Mouse (Mus musculus): Measurements from ENCODE around the gene Clic4. TPM values are rescaled to one million over a fixed set of nuclear protein-coding genes. Genes with fewer than 3 reads are reported as not detected.

The Clic4 gene
- polyA plus RNA-seq, 1 experiment, result 34.8 TPM

GRCm38 (mm10) chr4:135177568-135177967 lies 95.0 kb downstream of the Clic4 start:
- Histone ChIP-seq H3K4me1 (ENCODE audit: control insufficient read depth, insufficient read depth, low read length) (no peaks in the 10 kb centered on the region; the same call in 1 of the 2 replicates), H3K4me3 (replicated peaks; ENCODE audit: control insufficient read depth, low read depth, low read length) (no peak overlapping the region), H3K27ac (ENCODE audit: control insufficient read depth, insufficient read depth, low read depth, low read length, poor library complexity) (no peak overlapping the region)
- no peak for TF ChIP-seq CTCF (IDR thresholded peaks at IDR 0.05; ENCODE audit: control insufficient read depth, insufficient read depth, low read length)
- TF ChIP-seq POLR2A (IDR thresholded peaks at IDR 0.05; ENCODE audit: borderline replicate concordance, control insufficient read depth, low read depth, low read length), result no peak

GRCm38 (mm10) chr4:135175406-135176120 lies 97.1 kb downstream of the Clic4 start:
- no peak for TF ChIP-seq POLR2A (IDR thresholded peaks at IDR 0.05; ENCODE audit: borderline replicate concordance, control insufficient read depth, low read depth, low read length)
- TF ChIP-seq CTCF (IDR thresholded peaks at IDR 0.05; ENCODE audit: control insufficient read depth, insufficient read depth, low read length), result no peak
- H3K4me1 ChIP-seq (ENCODE audit: control insufficient read depth, insufficient read depth, low read length), result no peaks in the 10 kb centered on the region; the same call in 1 of the 2 replicates
- 86% methylated on average over 38 of the region's 38 CpGs for WGBS
- no peak overlapping the region for H3K4me3 ChIP-seq (replicated peaks; ENCODE audit: control insufficient read depth, low read depth, low read length)
- H3K27ac ChIP-seq (ENCODE audit: control insufficient read depth, insufficient read depth, low read depth, low read length, poor library complexity), result no peak overlapping the region

GRCm38 (mm10) chr4:135171304-135171875 lies 101.2 kb downstream of the Clic4 start:
- H3K27ac ChIP-seq (ENCODE audit: control insufficient read depth, insufficient read depth, low read depth, low read length, poor library complexity), result no peak overlapping the region
- 72% methylated on average over 12 of the region's 12 CpGs for WGBS
- no peak overlapping the region for H3K4me3 ChIP-seq (replicated peaks; ENCODE audit: control insufficient read depth, low read depth, low read length)
- TF ChIP-seq CTCF (IDR thresholded peaks at IDR 0.05; ENCODE audit: control insufficient read depth, insufficient read depth, low read length) (no peak), POLR2A (IDR thresholded peaks at IDR 0.05; ENCODE audit: borderline replicate concordance, control insufficient read depth, low read depth, low read length) (no peak)
- no peaks in the 10 kb centered on the region; the same call in 1 of the 2 replicates for H3K4me1 ChIP-seq (ENCODE audit: control insufficient read depth, insufficient read depth, low read length)

GRCm38 (mm10) chr4:135169501-135169900 lies 103.1 kb downstream of the Clic4 start:
- 79% methylated on average over 4 of the region's 4 CpGs for WGBS

GRCm38 (mm10) chr4:135169096-135169495 lies 103.5 kb downstream of the Clic4 start:
- Histone ChIP-seq H3K27ac (ENCODE audit: control insufficient read depth, insufficient read depth, low read depth, low read length, poor library complexity) (no peak overlapping the region), H3K4me1 (ENCODE audit: control insufficient read depth, insufficient read depth, low read length) (no peaks in the 10 kb centered on the region; the same call in 1 of the 2 replicates), H3K4me3 (replicated peaks; ENCODE audit: control insufficient read depth, low read depth, low read length) (no peak overlapping the region)
- 82% methylated on average over 10 of the region's 10 CpGs for WGBS
- no peak for TF ChIP-seq CTCF (IDR thresholded peaks at IDR 0.05; ENCODE audit: control insufficient read depth, insufficient read depth, low read length)
- no peak for TF ChIP-seq POLR2A (IDR thresholded peaks at IDR 0.05; ENCODE audit: borderline replicate concordance, control insufficient read depth, low read depth, low read length)

More at GRCm38 (mm10) chr4:135169501-135169900, 103.1 kb downstream of the Clic4 start:
- no peak for TF ChIP-seq CTCF (IDR thresholded peaks at IDR 0.05; ENCODE audit: control insufficient read depth, insufficient read depth, low read length)
- no peak for TF ChIP-seq POLR2A (IDR thresholded peaks at IDR 0.05; ENCODE audit: borderline replicate concordance, control insufficient read depth, low read depth, low read length)
- no peak overlapping the region for H3K4me3 ChIP-seq (replicated peaks; ENCODE audit: control insufficient read depth, low read depth, low read length)
- H3K27ac ChIP-seq (ENCODE audit: control insufficient read depth, insufficient read depth, low read depth, low read length, poor library complexity), result no peak overlapping the region
- no peaks in the 10 kb centered on the region; the same call in 1 of the 2 replicates for H3K4me1 ChIP-seq (ENCODE audit: control insufficient read depth, insufficient read depth, low read length)

GRCm38 (mm10) chr4:135167816-135168527 lies 104.6 kb downstream of the Clic4 start:
- H3K27ac ChIP-seq (ENCODE audit: control insufficient read depth, insufficient read depth, low read depth, low read length, poor library complexity), result no peak overlapping the region
- no peak for TF ChIP-seq POLR2A (IDR thresholded peaks at IDR 0.05; ENCODE audit: borderline replicate concordance, control insufficient read depth, low read depth, low read length)
- no peak for TF ChIP-seq CTCF (IDR thresholded peaks at IDR 0.05; ENCODE audit: control insufficient read depth, insufficient read depth, low read length)
- WGBS, result 53% methylated on average over 7 of the region's 7 CpGs
- no peak overlapping the region for H3K4me3 ChIP-seq (replicated peaks; ENCODE audit: control insufficient read depth, low read depth, low read length)
- no peaks in the 10 kb centered on the region; the same call in 1 of the 2 replicates for H3K4me1 ChIP-seq (ENCODE audit: control insufficient read depth, insufficient read depth, low read length)

GRCm38 (mm10) chr4:135166413-135167225 lies 106.0 kb downstream of the Clic4 start:
- H3K27ac ChIP-seq (ENCODE audit: control insufficient read depth, insufficient read depth, low read depth, low read length, poor library complexity), result no peak overlapping the region
- no peak for TF ChIP-seq POLR2A (IDR thresholded peaks at IDR 0.05; ENCODE audit: borderline replicate concordance, control insufficient read depth, low read depth, low read length)
- no peak for TF ChIP-seq CTCF (IDR thresholded peaks at IDR 0.05; ENCODE audit: control insufficient read depth, insufficient read depth, low read length)
- WGBS, result 71% methylated on average over 23 of the region's 23 CpGs
- H3K4me3 ChIP-seq (replicated peaks; ENCODE audit: control insufficient read depth, low read depth, low read length), result no peak overlapping the region
- no peaks in the 10 kb centered on the region; the same call in 1 of the 2 replicates for H3K4me1 ChIP-seq (ENCODE audit: control insufficient read depth, insufficient read depth, low read length)
